Mouse (Mus musculus) granulocyte monocyte progenitor cell, adult 5-6 weeks (primary cell): ENCODE data around the gene Hamp2. TPM values are rescaled to one million over a fixed set of nuclear protein-coding genes. Genes with fewer than 3 reads are reported as not detected.

Experiments
- ATAC-seq: replicated peaks from 2 replicates; pipeline ENCODE4 v1.8.0; 2016; ENCODE audit warnings: mild to moderate bottlenecking, moderate TSS enrichment, inconsistent platforms; ENCODE audit not compliant: poor library complexity, severe bottlenecking
- total RNA-seq, 2 experiments: library from RNA; stranded (forward) in 1 of 2; stranded (reverse) in 1 of 2; fragments of 200-712, 200-1000 nt in 1 of 2; fragments of >200 nt in 1 of 2; fragmentation: Nextera tagmentation in 1 of 2; gene quantifications; 2 replicates each; pipeline ENCODE4 v1.2.3; 2014 to 2017

Hamp2 gene
- total RNA-seq, 2 experiments from 2014 or later: not detected

- 0 out of 2 replicates have a peak, but pooled peaks have one; percentile 25 for ATAC-seq
Measured at GRCm38 (mm10) chr7:30904042-30904441, 20.4 kb downstream of the Hamp2 start.

- ATAC-seq: no peak
Measured at GRCm38 (mm10) chr7:30895217-30895616, 29.3 kb downstream of the Hamp2 start.

- ATAC-seq: no peak
Measured at GRCm38 (mm10) chr7:30892515-30892914, 32.0 kb downstream of the Hamp2 start.

- ATAC-seq: no peak
Measured at GRCm38 (mm10) chr7:30891746-30892145, 32.7 kb downstream of the Hamp2 start.

- ATAC-seq: no peak
Measured at GRCm38 (mm10) chr7:30890681-30891080, 33.8 kb downstream of the Hamp2 start.

GRCm38 (mm10) chr7:30888786-30889185 is 35.7 kb downstream of the Hamp2 start:
- no peak for ATAC-seq

GRCm38 (mm10) chr7:30887568-30888188 is 36.8 kb downstream of the Hamp2 start:
- ATAC-seq: peak; percentile 84

GRCm38 (mm10) chr7:30886852-30887251 is 37.6 kb downstream of the Hamp2 start:
- peak; percentile 71 for ATAC-seq

GRCm38 (mm10) chr7:30884047-30884446 is 40.4 kb downstream of the Hamp2 start:
- ATAC-seq: no peak

- ATAC-seq: no peak
Measured at GRCm38 (mm10) chr7:30881367-30881766, 43.1 kb downstream of the Hamp2 start.

- ATAC-seq: peak; percentile 49; the same call in 1 of the 2 replicates
Measured at GRCm38 (mm10) chr7:30880176-30880575, 44.3 kb downstream of the Hamp2 start, which contains the start of gene Cd22. Gene Cd22, minus strand, starts transcription at chr7:30880342.

GRCm38 (mm10) chr7:30878950-30879349 is 45.5 kb downstream of the Hamp2 start:
- no peak for ATAC-seq

- peak; percentile 88 for ATAC-seq
Measured at GRCm38 (mm10) chr7:30873083-30873482, 51.4 kb downstream of the Hamp2 start.

Other genes with a start within 250 kb of the Hamp2 start
- not detected in 2 replicates for gene 2200002J24Rik, start 225.8 kb downstream of the Hamp2 start, total RNA-seq (2014; fragmentation: Nextera tagmentation)
- not detected in 2 replicates for gene 2200002J24Rik, start 225.8 kb downstream of the Hamp2 start, total RNA-seq (2017)
- 1.5 TPM in 1 of 2 replicates, not detected in the other for gene Atp4a, start 212.5 kb downstream of the Hamp2 start, total RNA-seq (2014; fragmentation: Nextera tagmentation)
- gene Atp4a, start 212.5 kb downstream of the Hamp2 start, total RNA-seq (2017): 0.22 and 3.5 TPM in 2 replicates
- gene Tmem147, start 195.1 kb downstream of the Hamp2 start, total RNA-seq (2014; fragmentation: Nextera tagmentation): 160 and 219 TPM in 2 replicates
- gene Tmem147, start 195.1 kb downstream of the Hamp2 start, total RNA-seq (2017): 71.5 and 106 TPM in 2 replicates
- gene Gapdhs, start 181.0 kb downstream of the Hamp2 start, total RNA-seq (2014; fragmentation: Nextera tagmentation): not detected in 2 replicates
- gene Gapdhs, start 181.0 kb downstream of the Hamp2 start, total RNA-seq (2017): not detected in 2 replicates
- 2.4 and 3.7 TPM in 2 replicates for gene Sbsn, start 173.2 kb downstream of the Hamp2 start, total RNA-seq (2014; fragmentation: Nextera tagmentation)
- 1.2 TPM in 1 of 2 replicates, not detected in the other for gene Sbsn, start 173.2 kb downstream of the Hamp2 start, total RNA-seq (2017)
- gene Dmkn, start 160.9 kb downstream of the Hamp2 start, total RNA-seq (2014; fragmentation: Nextera tagmentation): 68.4 and 69.3 TPM in 2 replicates
- gene Dmkn, start 160.9 kb downstream of the Hamp2 start, total RNA-seq (2017): 81.3 and 133 TPM in 2 replicates
- not detected in 2 replicates for gene Krtdap, start 136.8 kb downstream of the Hamp2 start, total RNA-seq (2014; fragmentation: Nextera tagmentation)
- gene Krtdap, start 136.8 kb downstream of the Hamp2 start, total RNA-seq (2017): not detected in 2 replicates
- 6.5 and 17.9 TPM in 2 replicates for gene Ffar2, start 100.9 kb downstream of the Hamp2 start, total RNA-seq (2014; fragmentation: Nextera tagmentation)
- 23.4 and 26.4 TPM in 2 replicates for gene Ffar2, start 100.9 kb downstream of the Hamp2 start, total RNA-seq (2017)
- not detected in 2 replicates for gene Ffar3, start 68.5 kb downstream of the Hamp2 start, total RNA-seq (2014; fragmentation: Nextera tagmentation)
- gene Ffar3, start 68.5 kb downstream of the Hamp2 start, total RNA-seq (2017): not detected in 2 replicates
- gene Ffar1, start 63.1 kb downstream of the Hamp2 start, total RNA-seq (2014; fragmentation: Nextera tagmentation): not detected in 2 replicates
- gene Ffar1, start 63.1 kb downstream of the Hamp2 start, total RNA-seq (2017): not detected in 2 replicates
- gene Cd22, start 44.3 kb downstream of the Hamp2 start, total RNA-seq (2014; fragmentation: Nextera tagmentation): not detected in 2 replicates
- gene Cd22, start 44.3 kb downstream of the Hamp2 start, total RNA-seq (2017): not detected in 2 replicates
- 0.81 TPM in 1 of 2 replicates, not detected in the other for gene Mag, start 9.8 kb downstream of the Hamp2 start, total RNA-seq (2014; fragmentation: Nextera tagmentation)
- 0.46 TPM in 1 of 2 replicates, not detected in the other for gene Mag, start 9.8 kb downstream of the Hamp2 start, total RNA-seq (2017)
- not detected in 2 replicates for gene Hamp, start 19.4 kb upstream of the Hamp2 start, total RNA-seq (2014; fragmentation: Nextera tagmentation)
- gene Hamp, start 19.4 kb upstream of the Hamp2 start, total RNA-seq (2017): not detected in 2 replicates
- 87.7 and 105 TPM in 2 replicates for gene Usf2, start 32.1 kb upstream of the Hamp2 start, total RNA-seq (2014; fragmentation: Nextera tagmentation)
- 103 and 128 TPM in 2 replicates for gene Usf2, start 32.1 kb upstream of the Hamp2 start, total RNA-seq (2017)
- gene Lsr, start 48.8 kb upstream of the Hamp2 start, total RNA-seq (2014; fragmentation: Nextera tagmentation): not detected in 2 replicates
- 0.10 and 0.22 TPM in 2 replicates for gene Lsr, start 48.8 kb upstream of the Hamp2 start, total RNA-seq (2017)
- not detected in 2 replicates for gene Fam187b, start 49.1 kb upstream of the Hamp2 start, total RNA-seq (2014; fragmentation: Nextera tagmentation)
- not detected in 2 replicates for gene Fam187b, start 49.1 kb upstream of the Hamp2 start, total RNA-seq (2017)
- gene Fxyd5, start 117.8 kb upstream of the Hamp2 start, total RNA-seq (2014; fragmentation: Nextera tagmentation): 332 and 404 TPM in 2 replicates
- 209 and 277 TPM in 2 replicates for gene Fxyd5, start 117.8 kb upstream of the Hamp2 start, total RNA-seq (2017)
- not detected in 2 replicates for gene Fxyd7, start 126.8 kb upstream of the Hamp2 start, total RNA-seq (2014; fragmentation: Nextera tagmentation)
- gene Fxyd7, start 126.8 kb upstream of the Hamp2 start, total RNA-seq (2017): not detected in 2 replicates
- not detected in 2 replicates for gene Fxyd1, start 132.5 kb upstream of the Hamp2 start, total RNA-seq (2014; fragmentation: Nextera tagmentation)
- gene Fxyd1, start 132.5 kb upstream of the Hamp2 start, total RNA-seq (2017): not detected in 2 replicates
- not detected in 2 replicates for gene Lgi4, start 134.7 kb upstream of the Hamp2 start, total RNA-seq (2014; fragmentation: Nextera tagmentation)
- not detected in 2 replicates for gene Lgi4, start 134.7 kb upstream of the Hamp2 start, total RNA-seq (2017)
- gene Fxyd3, start 152.0 kb upstream of the Hamp2 start, total RNA-seq (2014; fragmentation: Nextera tagmentation): not detected in 2 replicates
- gene Fxyd3, start 152.0 kb upstream of the Hamp2 start, total RNA-seq (2017): not detected in 2 replicates
- 11.1 TPM in 1 of 2 replicates, not detected in the other for gene Hpn, start 190.6 kb upstream of the Hamp2 start, total RNA-seq (2014; fragmentation: Nextera tagmentation)
- gene Hpn, start 190.6 kb upstream of the Hamp2 start, total RNA-seq (2017): not detected in 2 replicates
- not detected in 2 replicates for gene Scn1b, start 202.3 kb upstream of the Hamp2 start, total RNA-seq (2014; fragmentation: Nextera tagmentation)
- not detected in 2 replicates for gene Scn1b, start 202.3 kb upstream of the Hamp2 start, total RNA-seq (2017)
- 59.3 and 77.5 TPM in 2 replicates for gene Gramd1a, start 231.2 kb upstream of the Hamp2 start, total RNA-seq (2014; fragmentation: Nextera tagmentation)
- gene Gramd1a, start 231.2 kb upstream of the Hamp2 start, total RNA-seq (2017): 21.2 and 36.5 TPM in 2 replicates